Mouse (Mus musculus): ENCODE data around the gene Gadd45gip1. TPM values are rescaled to one million over a fixed set of nuclear protein-coding genes. Genes with fewer than 3 reads are reported as not detected.

Gadd45gip1 gene
- total RNA-seq (2014; fragmentation: Nextera tagmentation) = 17.0 and 19.2 TPM in 2 replicates
- total RNA-seq (2017) = 46.2 and 52.4 TPM in 2 replicates

DNA sequence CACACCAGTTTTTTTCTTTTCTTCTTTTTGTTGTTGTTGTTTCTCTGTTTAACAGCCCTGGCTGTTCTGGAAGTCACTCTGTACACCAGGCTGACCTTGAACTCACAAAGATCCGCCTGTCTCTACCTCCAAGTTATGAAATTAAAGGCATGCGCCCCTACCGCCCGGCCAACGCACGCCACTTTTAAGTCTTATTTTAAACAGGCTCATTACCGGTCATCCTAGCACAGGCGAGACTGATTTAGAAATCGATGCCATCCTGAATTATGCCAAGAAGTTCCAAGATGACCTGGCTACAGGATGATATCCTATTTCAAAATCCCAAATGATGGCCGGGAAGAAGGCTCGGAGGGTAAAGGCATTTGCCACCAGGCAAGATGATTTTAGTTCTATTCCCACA, at the start of gene Gadd45gip1:
Gene Gadd45gip1, plus strand, starts transcription at position 33 of the 400 bp plus-strand sequence.
- ATAC-seq (replicated peaks; ENCODE audit: poor library complexity, severe bottlenecking) = peak; percentile 56

DNA sequence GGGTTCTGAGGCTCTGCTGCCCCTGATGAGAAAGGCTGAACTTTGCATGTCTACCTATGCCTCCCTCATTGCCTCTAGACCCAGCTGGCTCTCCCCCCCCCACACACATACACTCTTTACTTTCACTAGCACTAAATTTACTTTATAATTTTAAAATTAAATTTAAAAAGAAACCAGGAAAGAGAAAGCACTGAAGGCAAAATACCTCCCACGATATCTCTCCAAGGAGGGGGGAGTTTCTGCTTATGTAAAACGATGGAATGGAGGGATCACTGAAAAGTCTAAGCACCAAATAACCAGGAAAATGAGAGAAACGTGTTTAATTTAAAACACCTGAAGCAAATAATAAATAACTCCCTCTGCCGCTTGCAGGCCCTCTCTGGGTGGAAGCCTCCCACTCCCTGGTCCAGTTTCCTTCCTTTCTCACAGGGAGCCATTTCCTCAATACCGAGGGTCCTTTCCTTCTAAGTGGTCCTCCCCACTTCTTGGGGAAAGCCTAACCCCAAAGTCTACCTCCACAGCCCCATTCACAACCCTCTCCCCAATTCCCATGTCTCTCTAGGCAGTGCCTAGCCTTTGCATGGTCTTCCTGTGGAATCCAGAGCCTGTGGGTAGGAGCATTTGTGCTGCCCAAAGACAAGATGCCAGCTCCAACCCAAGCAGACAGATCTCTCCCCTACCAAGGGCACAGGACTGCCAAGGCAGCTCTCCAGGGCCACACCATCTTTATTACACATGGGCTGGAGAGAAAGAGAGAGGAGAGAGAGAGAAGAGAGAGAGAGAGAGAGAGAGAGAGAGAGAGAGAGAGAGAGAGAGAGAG, 49.4 kb upstream of the Gadd45gip1 start:
- no peak for ATAC-seq (replicated peaks; ENCODE audit: poor library complexity, severe bottlenecking)

DNA sequence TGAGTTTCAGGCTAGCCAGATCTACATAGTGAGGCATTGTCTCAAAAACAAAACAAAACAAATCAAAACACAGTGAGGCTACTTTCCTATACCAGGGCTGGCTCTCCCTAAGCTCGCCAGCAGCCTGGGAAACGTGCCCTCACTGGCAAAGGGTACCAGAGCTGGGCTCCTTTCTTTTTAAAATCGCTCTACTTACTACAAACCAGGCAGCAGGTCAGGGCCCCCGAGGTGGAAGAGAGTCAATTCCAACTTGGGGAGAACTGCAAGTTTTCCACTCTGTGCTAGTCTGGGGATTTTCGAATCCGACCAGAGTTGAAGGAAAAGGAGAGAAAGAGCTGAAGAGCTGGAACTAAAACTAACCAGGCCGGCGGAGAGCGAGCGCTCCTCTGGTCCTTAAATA, 48.6 kb upstream of the Gadd45gip1 start:
- no peak for ATAC-seq (replicated peaks; ENCODE audit: poor library complexity, severe bottlenecking)

DNA sequence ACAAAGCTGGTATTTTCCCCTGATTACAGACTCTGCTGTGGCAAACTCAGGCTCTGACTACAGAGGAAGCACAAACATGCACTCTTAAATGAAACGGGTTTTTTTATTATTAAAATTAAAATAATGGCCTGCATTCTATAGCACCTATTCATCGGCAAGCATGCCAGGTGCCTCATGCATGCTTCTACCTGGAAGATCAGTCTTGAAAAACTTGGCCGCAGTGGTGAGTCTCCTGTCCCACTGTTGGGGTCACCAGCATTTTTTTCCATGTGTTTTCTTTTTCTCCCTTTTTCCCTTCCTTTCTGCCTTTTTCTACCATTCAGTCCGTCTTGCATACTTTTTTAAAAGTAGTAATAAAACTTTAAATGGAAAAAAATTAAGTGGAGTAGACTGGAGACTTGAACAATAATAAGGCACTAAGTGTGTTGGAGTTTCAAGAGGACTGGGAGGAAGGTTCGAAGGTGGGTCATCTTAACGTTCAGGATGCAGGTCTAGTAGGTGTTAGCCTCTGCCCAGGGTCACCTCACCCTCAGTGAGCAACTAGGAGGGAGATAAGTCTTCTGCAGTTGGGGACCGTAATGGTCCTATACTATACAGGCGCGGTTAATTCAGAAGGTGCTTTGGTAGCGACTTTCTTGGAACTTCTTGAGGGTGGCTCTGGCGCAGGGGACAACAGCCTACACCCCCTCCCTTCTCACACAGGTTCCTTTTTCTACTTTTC, 48.0 kb upstream of the Gadd45gip1 start:
- no peak for ATAC-seq (replicated peaks; ENCODE audit: poor library complexity, severe bottlenecking)

DNA sequence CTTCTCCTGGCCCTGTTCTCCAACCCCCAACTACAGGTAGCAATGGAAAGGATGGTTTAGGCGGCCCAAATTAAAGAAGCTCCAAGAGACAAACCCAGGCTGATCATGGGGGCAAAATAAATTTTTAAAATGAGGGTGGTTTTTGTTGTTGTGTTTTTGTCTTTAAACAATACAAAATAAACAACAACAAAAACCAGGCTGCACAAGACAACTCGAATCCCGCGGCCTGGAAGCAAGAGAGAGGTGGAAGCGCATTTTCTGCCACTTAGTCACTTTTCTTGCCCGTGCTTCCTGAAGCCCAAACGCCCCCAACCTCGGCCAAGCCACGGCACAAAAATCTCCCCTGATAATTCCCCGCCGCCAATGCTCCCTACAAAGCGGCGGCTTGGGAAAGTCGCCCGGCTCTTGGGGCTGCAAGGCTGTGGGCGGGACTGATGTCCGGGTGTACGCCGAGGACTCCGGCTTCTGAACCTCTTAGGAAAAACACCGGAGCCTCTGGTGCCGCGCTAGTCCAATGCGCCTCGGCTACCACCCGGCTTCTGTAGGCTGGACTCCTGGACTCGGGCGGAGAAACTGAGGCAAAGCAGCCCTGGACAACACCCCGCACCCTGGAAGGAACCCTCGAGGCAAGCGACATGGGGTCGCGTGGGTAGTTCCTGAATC, 47.3 kb upstream of the Gadd45gip1 start:
- ATAC-seq (replicated peaks; ENCODE audit: poor library complexity, severe bottlenecking) = no peak

DNA sequence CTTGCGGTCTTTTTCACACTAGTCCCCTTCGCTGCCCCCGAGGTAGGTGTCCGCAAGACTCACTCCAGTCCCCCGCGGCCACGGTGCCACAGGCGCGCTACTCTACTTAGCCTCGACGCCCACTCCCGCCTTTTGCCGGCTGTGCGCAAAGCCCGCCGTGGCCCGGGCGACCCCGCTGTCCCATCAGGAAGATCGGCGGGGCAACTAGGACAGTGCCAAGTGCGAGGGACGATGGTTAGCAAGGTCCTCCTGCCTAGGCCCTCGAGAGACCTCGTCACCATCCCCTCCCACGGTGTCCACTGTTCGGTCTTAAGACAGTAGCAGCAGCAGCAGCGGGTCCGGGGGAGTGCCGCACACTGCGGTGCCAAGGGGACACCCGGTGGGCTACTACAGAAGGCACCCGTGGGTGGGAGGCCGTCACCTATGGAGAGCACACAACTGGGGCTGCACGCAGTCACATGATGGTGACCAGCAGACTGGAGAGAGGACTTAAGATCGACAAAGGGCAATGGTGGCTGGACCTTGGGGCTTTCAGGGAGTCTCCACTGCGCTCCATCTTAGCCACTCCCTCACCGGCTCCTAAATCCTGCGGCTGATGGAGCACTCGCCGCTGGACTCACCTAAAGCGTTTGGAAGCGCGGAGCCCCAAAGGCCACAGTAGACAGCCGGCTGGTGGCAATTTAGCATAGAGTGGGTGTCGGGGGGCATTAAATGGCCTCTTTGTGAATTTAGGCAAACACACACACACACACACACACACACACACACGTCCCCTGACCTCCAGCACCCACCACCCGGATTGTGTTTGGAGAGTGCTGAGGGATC, 46.4 kb upstream of the Gadd45gip1 start:
- peak; percentile 22; the same call in 1 of the 2 replicates for ATAC-seq (replicated peaks; ENCODE audit: poor library complexity, severe bottlenecking)

DNA sequence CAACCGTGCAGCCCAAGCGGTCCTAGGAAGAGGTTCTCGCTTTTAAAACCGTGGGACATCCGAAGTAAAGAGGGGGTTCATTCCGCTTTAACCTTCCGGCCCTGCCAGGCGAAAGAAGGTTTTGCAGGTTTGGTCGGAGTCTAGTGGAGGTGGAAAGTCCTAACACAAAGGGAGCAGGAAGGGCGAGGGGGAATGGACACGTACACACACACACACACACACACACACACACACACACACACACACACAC, 45.9 kb upstream of the Gadd45gip1 start:
- ATAC-seq (replicated peaks; ENCODE audit: poor library complexity, severe bottlenecking) = no peak

DNA sequence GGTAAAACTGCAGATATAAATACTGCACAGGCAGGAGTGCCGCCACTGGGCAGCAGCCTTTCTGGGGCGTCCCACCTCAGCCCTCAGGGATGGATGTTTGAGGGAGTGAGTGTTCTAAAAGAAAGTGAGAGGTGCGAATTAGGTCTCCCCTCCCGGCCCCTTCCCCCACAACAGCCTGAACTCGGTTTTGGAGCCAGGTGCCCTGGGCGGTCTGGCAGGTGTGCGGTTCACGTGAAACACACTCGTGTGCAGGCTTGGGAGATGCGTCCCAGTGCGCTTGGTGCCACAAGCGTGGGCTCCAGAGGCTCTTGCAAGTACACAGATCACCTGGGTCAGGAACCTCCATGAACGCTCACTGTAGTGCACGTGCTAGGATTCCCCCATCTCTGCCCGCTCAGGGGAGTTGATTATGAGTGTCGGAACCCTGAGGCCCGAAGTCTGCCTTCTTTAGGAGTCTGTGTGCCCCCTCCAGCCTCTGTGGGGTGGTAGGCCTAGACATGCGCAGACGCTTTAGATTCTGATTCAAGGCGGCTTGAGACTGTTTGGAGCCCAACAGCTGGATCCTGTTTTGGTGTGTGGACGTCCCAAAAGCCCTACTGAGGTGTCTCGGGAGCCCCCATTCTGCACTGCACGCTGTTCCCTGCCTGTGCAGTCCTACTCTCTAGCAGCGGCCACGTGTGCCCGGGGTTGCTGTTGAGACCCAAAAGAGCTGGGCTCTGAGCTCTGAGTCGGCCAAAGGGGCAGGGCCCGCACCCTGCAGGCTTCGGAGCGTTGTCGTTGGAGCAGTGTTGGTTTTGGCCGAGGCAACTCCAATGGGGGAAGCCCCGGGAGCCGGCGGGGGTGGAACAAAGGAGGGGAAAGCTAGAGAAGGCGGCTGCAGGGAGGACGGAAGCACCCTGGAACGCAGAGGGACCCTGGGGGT, 45.3 kb upstream of the Gadd45gip1 start:
- no peak for ATAC-seq (replicated peaks; ENCODE audit: poor library complexity, severe bottlenecking)

DNA sequence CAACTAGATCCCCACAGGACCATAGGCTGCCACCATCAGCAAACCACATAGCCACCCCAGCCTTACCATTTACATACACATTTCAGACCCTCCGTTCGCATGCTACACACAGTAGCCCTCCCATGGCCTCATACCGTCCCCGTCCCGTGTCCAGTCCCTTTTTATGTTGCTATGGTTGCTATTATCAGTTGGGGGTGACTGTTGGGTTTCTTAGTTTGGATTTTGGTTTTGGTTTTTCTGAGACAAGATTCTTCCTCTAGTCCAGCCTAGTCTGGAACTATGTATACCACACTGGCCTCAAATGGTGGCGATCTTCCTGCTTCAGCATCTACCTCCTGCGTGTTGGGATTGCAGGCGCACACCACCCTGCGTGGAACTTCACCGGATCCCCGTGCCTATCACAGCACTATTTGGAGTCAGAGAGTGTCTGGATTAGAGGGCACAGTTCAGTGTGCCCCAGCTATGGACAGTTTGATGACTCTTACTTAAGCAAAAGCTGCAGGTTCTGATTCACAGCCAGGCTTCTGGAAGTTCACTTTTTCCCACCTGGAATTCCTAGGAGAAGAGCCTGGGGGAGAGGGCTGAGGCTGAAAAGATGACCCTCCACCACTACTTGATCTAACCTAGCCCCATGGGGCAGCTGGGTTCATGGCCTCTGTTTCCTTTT, 44.4 kb upstream of the Gadd45gip1 start:
- no peak for ATAC-seq (replicated peaks; ENCODE audit: poor library complexity, severe bottlenecking)

DNA sequence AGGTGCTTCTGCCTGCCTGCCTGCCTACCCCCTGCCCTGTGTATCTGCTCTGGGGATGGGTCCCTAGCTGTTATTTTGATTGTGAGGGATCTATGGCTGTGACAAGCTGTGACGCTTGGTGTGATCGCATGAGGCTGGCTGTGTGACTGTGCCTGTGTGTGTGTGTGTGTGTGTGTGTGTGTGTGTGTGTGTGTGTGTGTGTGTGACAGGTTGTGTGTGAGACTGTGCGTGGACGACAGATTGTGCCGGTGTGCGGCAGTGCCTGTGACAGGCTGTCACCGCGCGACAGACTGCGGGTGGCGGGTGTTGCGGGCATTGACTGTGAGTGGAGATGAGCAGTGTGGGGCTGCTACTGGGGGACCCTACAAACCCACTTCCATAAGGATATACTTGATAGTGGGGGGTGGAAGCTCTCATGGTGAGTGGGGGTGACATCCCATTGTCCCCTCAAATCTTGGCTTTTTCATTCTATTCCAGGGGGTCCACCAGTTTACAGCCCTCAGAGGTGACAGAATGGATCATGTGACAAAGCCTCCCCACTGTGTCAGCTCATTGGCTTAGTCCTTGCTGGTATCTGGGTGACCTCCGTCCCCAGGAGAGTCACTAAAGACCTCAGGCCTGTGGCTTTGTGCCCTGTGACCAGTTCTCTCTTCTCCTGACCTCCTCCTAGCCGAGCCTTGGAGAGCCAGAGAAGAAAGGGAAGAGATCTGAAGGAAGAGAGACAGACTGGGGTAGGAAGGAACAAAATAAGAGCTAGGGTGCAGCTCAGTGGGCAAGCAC, 43.6 kb upstream of the Gadd45gip1 start:
- no peak for ATAC-seq (replicated peaks; ENCODE audit: poor library complexity, severe bottlenecking)

DNA sequence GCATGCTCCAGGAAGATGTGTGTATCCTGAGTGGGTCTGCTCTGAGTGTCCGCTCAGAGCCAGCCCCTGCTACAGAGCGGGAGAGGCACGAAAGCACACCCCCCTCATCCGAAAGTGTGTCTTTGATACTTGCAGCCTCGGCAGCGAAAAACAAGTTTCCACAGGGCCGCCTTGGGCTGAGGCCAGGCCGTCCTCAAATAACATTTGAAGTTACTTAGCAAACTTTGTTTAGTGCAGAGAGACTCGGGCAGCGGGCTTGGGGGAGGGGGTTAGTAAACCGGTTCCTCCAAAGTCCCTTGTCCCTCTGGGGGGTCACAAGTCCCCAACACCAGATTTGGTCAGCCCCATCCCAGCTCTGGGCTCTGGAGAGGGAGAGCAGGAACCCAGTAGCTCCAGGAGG, 42.4 kb upstream of the Gadd45gip1 start:
- ATAC-seq (replicated peaks; ENCODE audit: poor library complexity, severe bottlenecking) = no peak

DNA sequence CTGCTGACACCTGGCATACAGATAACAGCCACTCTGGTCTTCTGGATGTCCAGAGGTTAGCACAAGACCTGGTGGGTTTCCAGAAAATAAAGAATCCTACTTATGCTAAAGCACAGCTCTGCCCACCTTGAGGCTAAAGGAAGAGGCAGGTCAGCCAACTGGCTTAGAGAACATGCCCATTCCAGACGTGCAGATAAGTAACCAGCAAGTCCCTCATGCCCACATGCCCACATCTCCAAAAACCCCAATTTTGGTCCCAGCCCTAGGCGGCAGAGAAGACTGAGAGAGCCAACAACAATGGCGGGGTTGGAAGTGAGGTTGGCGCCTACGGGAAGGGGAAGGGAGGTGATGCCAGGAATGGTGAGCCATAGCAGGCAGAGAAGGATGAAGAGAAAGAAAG, 42.0 kb upstream of the Gadd45gip1 start:
- ATAC-seq (replicated peaks; ENCODE audit: poor library complexity, severe bottlenecking) = no peak

DNA sequence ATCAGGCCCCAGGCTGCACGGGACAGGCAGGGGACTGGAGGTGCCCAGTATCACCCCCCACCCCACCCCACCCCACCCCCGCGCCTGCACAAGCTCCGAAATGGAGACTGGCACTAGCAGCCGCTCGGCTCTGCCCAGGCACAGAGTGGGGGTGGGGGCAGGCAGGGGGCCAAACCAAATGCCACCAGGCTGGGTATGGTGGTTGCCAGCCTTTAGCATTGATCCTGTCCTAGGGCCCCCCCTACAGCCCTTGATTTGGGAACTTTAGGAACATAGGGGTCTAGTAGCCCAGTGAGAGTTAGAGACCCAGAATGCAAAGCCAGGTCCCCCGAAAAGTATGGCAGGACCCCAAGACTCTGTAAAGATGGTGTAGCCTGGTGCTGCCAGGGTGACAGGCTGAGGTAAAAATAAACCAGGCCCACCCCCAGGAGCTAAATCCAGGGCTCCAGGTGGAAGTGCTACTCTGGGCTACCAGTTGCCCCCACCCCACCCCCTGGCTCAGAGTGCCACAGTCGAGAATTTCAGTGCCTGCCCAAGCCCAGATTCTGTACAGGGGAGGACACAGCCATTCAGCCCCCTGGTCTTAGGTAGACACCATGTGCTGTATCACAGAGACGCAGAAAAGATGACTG, 41.4 kb upstream of the Gadd45gip1 start:
- no peak for ATAC-seq (replicated peaks; ENCODE audit: poor library complexity, severe bottlenecking)

DNA sequence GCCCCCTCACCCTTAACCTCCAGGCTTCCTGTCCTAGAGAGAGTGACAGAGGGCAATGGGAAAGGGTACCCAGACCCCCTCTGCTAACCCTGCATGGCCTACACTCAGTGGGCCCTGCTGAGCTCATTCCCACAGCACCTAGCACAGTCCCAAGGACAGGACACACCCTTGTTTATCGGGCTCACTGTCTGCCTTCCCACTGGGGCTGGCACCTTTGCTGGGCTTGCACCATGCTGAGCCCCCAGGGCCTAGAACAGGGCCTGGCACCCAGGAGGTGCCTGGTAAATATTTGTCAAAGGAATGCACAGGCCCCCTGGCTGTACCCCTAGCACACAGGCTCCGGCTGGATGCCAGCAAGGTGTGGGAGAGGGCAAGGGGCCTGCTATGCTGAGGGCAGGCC, 40.8 kb upstream of the Gadd45gip1 start:
- ATAC-seq (replicated peaks; ENCODE audit: poor library complexity, severe bottlenecking) = no peak

DNA sequence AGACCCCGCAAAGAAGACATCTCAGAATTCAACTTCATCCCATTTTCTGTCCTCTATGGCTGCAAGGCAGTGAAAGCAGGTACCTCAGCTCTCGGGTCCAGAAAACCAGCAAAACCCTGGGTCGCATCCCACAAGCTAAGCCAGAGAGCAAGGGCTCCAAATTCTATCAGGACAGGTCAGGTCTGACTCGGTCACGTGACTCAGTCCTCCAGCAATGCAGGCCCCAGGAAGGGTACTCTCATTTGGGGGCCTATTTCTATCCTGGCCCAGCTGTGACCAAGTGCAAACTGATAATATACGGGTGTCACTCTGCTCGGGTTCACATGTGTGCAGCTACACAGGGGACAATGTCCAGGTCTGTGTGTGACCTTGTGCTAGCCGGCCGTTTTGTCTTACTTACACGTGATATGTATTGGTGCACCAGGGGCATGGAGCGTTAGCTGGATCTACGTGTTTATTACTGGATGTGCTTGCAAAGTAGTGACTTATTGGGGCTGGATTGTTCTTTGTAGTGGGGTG, 38.8 kb upstream of the Gadd45gip1 start:
- ATAC-seq (replicated peaks; ENCODE audit: poor library complexity, severe bottlenecking) = no peak

DNA sequence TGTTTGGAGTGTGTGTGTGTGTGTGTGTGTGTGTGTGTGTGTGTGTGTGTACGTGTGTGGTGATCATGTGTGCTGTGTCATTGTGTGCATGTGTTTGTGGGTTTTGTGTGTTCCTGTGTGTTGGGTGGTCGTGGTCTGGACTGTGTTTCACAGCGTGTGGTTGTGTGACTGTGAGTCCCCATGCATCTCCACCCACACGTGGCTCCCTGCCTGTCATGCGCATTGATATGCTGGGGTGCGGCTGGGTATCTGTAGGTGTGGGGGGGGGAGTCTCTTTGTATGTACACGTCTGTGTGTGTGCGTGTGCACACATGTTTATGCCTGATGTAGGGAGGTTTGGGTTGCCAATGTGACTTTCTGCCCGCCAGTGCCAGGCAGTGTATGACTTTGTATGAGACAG, 38.2 kb upstream of the Gadd45gip1 start:
- ATAC-seq (replicated peaks; ENCODE audit: poor library complexity, severe bottlenecking) = no peak

DNA sequence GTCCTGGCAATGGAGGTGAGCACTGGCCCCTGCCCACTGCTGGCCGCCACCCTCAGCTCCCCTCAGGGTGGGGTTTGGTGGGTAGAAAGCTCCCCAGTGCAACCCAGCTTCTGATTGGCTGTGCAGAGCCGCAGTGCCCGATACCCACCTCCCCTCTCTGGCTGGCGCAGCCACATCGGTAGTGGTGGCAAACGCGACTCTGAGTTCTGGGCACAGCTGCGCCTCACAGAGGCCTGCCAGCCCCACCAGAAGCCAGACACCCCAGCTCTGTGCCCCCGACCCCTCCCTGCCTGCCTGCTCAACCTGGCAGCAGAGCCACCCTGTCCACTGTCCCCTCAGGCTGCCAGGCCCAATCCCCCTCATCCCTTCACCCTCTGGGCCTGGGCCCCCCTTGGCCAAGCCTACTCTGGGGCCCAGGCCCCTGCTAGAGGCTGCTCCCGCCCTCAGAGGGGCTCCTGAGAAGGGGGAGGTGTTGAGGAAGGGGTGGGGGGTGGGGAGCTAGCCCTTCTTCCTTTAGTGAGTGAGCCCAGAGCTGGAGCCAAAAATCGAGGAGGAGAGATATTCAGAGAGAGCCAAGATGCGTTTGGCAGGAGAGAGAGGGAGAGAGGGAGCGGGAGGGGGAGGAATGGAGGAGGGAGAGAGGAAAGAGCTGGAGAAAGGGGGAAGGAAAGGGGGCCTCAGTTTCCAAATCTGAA, 37.4 kb upstream of the Gadd45gip1 start:
- ATAC-seq (replicated peaks; ENCODE audit: poor library complexity, severe bottlenecking) = no peak
